Mouse (Mus musculus) gastrocnemius, adult 8-10 months (tissue): ENCODE data around the gene Klc1. TPM values are rescaled to one million over a fixed set of nuclear protein-coding genes. Genes with fewer than 3 reads are reported as not detected.

Source experiments
- DNase-seq, 2 experiments: peaks; one replicate each; pipeline ENCODE4 v3.0.0; 2022; ENCODE audit warnings: low spot score in 2 of 2
- total RNA-seq, 4 experiments: library from RNA; stranded (reverse); gene quantifications; 2 replicates each; pipeline ENCODE4 v1.2.4; 2022

Klc1 gene
- total RNA-seq, 4 experiments from 2014 or later = 47.9 to 62.7 (median 50.9) TPM

DNA sequence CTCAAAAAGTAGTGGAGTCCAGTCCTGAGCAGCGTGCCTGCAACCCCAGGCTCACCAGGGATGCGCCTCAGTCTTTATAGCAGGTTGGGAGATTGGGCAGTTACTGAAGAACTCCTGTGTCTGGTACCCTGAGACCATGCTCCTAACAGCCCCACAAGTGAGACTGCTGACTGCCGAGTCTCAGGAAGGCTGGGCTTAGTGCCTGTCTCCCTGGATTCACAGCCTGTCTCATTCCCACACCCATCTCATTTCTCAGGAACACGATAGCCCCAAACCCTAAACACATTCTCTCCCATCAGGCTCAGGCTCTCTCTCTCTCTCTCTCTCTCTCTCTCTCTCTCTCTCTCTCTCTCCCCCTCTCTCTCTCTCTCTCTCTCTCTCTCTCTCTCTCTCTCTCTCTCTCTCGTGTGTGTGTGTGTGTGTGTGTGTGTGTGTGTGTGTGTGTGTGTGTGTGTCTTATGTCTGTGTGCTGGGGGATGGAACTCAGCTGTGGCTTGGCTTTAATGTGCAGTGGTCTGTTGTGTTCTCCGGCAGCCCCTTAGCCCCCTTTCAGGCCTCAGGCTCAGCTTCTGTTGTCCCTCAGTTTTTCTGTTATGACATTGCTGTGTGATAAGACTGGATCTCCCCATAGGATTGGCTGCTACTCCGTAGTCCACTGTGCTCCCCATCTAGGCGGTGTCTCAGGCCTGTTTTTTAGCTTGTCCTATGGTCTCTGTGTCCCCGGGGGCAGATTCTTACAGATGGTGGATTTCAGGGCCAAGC lies 11.3 kb downstream of the Klc1 start:
- no peak for DNase-seq

DNA sequence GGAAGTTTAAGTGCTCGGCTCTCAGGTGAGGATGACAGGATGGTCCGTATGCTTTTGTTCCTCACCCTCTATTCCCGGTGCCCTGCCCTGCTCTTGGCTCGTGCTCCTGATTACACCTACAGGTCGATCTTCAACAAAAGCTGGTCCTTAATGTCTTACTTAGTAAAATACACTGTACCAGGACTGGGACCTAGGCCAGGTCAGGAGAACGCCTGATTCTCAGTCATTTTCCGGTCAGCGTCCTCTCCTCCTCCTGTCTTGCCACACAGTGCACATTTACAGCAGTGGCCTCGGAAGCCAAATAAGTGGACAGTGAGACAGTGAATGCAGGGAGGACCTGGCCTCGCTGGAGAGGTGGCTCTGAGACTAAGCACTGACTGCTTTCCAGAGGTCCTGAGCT lies 12.0 kb downstream of the Klc1 start:
- DNase-seq = no peak

DNA sequence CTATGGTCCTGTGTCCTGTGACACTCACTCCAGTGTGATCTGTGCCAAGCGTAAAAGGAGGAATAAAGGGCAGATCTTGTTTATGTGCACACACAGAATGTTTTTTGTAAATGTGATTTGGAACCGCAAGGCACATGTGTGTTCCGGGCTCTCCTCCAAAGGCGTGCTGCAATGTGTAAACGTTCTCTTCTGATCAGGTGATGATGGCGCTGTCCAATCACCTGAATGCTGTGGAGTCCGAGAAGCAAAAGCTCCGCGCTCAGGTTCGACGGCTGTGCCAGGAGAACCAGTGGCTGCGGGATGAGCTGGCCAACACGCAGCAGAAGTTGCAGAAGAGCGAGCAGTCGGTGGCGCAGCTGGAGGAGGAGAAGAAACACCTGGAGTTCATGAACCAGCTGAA lies 15.5 kb downstream of the Klc1 start:
- DNase-seq = no peak

DNA sequence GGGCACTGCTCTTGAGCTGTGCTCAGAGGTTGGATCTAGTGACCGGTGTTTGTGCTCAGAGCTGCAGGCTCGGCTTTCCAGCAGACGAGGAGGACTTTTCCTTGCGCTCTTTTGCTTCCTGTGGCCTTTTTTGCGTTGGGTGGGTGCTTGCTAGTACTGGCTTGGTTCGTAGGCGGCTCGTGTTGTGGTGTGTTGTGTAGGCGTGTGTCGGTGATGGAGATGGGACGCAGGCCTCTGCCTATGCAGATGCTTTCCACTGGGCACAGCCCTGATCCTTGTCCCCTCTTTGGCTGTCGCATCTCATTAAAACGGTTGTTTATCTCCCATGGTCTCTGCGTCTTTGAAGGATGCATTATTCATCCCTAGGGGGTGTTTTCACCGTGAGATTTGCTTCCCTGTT lies 16.2 kb downstream of the Klc1 start:
- DNase-seq = no peak

DNA sequence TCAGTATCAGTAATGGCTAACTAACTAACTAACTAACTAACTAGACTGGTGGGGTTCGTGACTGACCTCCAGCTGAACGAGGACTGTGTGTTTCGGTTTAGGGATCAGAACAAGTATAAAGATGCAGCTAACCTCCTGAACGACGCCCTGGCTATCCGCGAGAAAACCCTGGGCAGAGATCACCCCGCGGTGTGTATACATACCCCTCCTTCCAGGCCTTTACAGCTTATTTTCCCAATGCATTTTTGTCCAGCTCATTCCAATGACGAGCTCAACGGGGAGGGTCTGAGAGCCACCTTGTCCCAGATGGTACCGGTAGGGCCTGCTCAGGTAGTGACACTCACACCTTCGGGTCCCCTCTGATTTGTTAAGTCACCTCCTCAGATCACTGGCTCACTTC lies 19.3 kb downstream of the Klc1 start:
- DNase-seq = no peak

DNA sequence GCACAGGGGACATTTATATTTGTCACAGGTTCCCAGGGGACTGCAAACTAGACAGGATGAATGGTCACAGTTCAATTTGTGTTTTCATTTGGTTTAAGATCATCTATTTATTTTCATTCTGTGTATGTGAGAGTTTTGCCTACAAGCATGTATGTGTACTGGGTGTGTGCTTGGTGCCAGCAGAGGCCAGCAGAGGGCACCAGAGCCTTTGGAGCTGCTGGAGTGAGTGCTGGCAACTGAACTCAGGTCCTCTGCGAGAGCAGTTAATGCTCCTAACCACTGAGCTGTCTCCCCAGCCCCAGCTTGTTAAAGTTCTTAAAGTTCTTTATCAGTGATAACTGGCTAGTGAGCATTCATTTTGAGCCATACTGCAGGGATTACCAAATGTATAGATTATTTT lies 20.9 kb downstream of the Klc1 start:
- DNase-seq = no peak

DNA sequence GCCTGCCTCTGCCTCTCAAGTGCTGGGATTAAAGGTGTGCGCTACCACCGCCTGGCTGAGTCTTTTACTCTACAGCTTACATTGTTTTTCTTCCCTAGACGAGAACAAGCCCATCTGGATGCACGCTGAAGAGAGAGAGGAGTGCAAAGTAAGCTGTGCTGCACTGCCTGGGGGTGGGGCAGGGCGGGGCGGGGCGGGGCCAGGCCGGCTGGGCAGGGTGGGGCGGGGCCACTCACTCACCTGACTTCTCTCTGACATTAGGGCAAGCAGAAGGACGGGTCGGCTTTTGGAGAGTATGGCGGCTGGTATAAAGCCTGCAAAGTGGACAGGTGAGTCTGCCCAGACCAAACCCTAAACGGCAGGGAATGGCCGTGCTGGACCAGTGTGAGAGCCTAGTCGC lies 26.5 kb downstream of the Klc1 start:
- no peak for DNase-seq

DNA sequence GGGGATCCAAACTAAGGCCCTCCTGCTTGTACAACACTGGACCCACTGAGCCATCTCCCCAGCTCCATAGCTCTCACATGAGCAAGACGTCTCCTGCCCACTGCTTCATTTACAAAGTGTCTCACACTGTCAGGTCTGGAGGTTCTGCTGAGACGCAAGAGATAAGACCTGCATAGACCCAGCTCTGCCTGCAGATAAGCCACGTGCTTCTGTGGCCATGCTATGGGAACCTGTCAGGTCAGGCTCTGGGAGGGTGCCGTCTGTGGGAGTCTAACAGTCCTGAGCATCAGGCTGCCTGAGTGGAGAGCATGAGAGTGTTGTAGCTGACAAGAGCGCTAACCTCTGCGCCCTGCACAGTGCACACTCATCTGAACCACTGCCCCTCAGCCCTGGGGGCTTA lies 28.4 kb downstream of the Klc1 start:
- DNase-seq = no peak

DNA sequence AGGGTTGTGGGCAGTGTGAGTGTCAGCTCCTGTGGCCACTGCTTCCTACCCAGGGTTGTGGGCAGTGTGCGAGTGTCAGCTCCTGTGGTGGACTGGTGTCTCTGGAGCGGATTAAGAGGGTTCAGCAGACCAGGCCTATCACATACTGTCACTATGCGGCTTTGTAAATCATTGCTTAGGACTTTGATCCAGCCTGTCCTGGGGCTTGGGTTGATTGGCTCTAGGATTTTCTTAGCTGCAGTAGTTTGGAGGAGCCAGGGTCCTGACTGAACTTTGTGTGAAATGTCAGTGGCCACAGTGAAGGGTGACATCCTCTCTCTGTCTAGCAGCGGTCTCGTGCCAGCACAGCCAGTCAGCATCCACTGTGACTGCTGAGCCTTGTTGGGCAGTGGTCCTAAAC lies 31.4 kb downstream of the Klc1 start:
- DNase-seq = no peak

DNA sequence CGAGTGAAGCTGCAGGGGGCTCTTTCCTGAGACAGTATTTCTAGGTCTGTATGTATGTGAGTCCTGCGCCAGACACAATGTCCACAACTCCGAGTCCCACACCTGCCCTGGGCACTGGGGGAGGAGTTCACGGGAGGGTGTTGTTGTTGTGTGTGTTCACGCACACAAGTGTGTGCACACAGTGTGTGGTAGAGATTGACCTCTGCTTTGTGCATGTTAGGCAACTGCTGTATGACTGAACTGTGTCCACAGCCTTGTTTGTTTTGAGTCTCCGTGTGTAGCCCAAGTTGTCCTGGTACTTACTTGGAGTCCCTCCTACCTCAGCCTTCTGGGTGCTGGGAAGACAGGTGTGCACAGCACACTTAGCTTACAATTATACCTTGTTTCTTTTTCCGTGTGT lies 32.0 kb downstream of the Klc1 start:
- no peak for DNase-seq

DNA sequence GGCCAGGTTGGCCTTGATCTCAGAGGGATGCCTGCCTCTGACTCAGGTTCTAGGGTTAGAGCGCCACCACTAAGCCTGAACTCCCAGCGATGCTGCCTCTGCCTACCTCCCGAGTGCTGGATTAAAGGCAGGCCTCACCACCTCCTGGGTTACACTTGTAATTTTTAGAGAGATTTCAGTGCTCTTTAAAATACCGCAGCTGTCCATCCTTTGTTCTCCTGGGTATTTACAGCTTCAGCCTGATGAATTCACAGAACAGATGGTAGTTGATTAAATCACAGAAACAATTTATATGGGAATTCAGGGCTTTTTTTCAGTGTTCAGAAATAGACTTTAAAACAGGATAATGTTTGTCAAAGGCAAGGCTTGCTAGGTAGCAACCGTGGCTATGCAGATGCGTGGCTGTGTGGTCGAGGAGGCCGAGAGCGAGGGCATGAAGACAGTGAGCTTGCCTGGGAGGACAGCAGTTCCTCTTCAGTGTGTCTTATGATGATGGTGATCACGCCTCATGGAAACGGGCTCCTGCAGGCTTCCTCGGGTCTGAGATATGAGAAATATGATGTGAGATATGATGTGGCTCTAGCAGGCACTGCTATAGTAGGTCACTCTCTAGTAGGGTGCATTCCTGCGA lies 32.9 kb downstream of the Klc1 start:
- no peak for DNase-seq

DNA sequence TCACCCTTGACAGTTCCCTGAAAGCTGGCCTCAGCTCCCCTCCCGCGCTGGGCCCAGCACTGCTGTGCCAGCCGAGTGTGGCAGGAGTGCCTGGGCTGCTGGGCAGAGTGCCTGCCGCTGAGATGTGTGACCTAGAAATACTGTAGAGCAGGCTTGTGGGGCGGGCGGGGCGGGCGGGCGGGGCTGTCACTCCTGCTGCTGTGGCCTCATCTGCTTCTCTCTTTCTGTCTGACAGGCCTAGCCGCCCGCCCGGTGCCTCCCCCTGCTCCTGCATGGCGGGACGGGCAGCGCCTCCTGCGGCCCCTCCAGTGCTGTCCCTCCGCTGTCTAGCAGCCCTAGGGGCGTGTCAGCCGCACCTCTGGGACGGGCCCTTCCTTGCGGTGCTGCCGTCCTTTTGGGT lies 35.5 kb downstream of the Klc1 start:
- DNase-seq = peak; percentile 69 to 81

DNA sequence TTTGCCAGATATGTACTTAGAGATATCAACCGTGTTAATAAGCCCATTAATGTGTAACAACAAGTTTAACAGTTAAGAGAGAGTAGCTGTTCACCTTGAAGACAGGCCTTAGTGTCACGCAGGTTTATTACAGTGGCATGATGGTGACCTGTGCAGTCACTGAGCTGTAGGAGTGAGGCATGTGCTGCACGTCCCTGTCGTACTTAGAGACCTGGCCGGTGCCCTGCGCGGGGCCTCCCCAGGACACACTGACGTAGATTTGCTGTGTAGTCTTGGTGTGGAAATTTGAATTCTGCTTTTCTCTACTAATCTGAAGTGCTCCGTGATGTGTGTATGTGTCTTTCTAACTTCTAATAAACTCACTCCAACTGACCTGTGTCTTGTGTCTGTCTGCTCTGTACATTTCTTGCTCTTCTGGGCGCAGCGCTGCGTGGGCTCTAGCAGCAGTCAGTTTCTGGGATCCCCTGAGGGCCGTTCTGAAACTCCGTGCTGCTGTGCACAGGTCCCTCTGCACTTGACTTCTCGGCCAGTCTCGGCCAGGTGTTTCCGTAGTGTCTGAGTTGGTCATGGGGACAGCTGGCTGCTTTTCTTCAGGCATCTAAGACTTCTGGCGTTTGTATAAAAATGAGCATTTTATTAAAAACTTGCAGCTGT lies 36.0 kb downstream of the Klc1 start:
- no peak for DNase-seq

DNA sequence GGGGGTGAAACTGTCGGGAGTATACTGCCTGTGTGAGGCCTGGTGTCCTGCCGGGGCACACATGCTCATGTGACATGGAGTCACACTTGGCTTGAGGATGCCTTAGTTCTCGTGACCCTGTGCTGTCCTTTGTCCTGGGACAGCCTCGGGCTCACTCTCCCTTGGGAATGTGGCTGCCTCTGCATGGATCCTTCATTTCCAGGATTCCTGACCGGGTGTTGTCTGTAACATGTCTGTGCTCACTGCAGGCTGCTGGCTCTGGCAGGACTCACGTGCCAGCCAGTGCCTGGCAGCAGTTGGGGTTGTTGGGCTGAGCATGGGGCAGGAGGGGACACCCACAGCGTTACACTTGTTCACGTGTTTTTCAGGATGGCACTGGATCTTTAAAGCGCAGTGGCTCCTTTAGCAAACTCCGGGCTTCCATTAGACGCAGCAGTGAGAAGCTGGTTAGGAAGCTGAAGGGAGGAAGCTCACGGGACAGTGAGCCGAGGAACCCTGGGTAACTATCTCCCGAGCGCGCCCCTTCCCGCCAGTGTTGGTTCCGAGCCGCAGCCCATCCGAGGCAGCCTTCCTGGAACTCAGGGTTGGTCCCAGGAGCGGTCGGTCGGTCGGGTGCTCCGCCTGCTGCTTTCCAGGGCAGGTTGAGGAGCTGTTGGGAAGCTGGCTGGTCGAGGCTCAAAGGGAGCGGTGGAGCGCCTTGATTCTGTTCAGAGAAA lies 36.7 kb downstream of the Klc1 start:
- DNase-seq = no peak

DNA sequence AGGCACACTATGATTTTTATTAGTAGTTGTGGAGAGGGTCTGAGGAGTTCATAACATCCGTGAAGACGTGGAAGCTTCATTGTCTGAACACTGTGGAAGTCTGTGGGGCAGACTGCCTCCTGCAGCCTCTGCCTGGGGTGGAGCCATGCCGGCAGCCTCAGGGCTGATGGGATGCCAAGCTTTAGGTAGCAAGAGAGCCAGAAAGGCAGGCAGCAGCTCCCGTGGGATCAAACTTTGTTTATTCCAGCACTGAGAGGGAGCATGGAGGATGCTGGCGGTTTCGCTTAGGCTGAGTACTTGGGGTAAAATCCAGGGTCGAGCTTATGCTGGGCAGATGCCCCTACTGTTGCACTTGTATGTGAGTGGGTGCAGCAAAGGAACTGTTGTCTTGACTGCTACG lies 38.6 kb downstream of the Klc1 start:
- no peak for DNase-seq

DNA sequence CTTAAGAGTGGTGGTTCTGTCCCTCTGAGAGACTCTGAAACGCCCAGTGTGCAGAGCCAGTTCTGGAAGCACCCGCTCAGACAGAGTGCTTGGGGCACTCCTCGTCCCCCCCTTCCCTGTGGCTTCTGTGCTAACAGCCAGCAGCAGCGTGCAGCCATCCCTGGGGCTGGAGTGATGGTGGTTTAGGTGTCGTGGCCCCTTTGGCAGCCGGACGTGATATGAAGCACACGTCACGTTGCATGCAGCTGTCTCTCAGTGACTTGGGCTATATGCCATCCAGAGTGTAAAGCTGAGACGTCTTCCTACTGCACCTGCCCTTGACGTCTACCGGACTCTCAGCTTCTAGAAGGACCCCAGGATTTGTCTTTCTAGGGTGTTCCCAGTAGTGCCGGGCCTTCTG lies 39.8 kb downstream of the Klc1 start:
- no peak for DNase-seq

DNA sequence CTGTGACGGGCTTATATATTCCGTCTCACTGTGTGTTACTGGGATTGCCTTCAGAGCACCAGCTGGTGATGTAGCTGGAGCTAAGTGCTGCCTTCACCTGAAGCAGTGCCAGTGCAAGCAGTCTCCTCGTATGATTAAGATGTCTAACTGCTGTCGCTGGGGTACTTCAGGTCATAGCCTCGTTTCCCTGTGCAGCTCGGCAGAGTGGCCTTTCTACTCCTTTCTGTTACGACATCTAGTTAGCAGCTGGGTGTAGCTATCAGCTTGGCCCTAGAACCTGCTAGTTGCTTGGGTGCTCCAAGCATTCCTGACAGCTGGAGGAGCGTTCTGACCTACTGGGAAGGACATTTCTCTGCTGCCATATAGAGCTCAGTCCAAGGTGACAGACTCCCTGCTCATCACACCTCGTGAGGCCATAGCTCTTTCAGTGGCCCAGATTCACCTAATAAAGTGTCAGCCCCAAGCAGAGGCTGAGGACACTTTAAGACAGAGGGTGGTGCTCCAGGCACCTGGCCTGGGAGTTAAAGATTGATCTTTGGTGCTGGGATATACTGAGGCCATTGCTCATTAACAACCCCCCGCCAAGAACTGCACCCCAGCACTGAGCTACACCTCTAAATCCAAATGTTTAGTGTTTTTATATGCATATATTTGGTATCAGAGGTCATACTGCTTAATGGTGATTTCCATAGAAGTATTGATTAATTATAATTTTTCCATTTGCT lies 42.0 kb downstream of the Klc1 start:
- no peak for DNase-seq

DNA sequence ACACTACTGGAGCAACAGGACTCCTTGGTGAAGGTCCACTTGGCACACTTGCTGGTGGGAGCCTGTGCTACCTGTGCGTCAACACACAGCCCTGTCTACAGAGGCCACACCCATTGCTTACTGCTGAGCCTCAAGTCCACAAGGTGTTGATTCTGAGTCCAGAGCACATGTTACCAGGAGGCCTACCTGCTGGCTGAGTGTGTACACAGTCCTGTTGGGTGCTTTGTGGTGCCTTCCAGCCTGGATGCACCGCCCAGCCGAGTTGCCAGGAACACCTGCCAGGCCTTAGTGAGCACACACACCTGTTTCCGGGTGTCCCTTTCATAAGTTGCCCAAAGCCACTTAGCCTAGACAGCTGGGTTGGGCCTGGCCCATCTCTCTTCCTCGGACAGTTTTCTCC lies 44.9 kb downstream of the Klc1 start:
- DNase-seq = no peak

DNA sequence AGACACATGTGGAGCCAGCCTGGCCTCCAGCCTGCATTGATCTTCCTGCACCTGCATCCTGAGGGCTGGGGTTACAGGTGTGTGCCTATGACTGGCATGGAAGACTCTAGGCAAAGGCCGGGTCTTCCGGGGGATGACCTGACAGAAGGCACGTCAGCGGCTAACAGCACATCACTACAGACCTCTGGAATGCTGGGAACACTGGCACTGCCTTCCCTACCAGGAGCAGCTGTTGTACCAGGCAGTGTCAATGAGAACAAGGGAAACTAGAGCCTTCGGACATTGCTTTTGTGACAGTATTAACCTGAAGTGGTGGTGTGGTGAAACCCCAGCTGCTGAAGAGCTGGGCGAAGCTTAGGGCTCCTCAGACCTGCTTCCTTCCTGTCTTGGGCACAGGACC lies 50.1 kb downstream of the Klc1 start:
- no peak for DNase-seq

DNA sequence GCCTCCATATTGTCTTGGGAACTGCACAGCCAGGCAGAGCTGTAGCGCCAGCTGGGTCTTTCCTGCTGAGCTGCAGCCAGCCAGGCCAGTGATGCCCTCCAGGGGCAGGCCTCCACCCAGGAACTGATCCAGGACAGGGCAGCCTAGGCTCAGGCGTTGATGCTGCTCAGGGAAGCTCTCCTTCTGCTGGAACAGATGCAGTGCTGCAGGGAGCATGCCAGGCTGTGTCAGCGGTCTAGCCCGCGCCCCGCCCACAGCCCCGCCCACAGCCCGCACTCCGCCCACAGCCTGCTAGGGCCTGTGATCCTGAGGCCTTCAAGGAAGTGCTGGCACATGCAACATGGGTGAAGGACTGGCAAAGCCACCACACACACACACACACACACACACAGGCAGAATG lies 51.1 kb downstream of the Klc1 start:
- peak; percentile 65 to 81 for DNase-seq

DNA sequence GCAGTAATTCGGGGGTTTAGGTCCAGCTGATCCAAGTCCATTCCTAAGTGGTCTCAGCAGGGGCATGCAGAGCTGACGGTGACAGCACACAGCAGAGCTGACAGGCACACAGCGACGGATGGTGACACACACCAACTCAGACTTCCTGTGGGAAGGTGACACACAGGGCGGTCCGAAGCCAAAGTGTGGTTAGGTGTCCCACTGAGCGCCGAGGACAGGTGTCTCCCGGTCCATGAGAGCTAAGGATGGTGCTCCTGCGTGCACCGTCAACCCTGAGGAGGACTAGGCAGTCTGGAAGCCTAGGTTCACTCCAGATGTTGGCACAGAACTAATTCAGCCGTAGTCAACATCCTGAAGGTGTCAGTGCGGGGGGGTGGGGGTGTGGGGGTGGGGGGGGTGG lies 53.4 kb downstream of the Klc1 start:
- DNase-seq = no peak

DNA sequence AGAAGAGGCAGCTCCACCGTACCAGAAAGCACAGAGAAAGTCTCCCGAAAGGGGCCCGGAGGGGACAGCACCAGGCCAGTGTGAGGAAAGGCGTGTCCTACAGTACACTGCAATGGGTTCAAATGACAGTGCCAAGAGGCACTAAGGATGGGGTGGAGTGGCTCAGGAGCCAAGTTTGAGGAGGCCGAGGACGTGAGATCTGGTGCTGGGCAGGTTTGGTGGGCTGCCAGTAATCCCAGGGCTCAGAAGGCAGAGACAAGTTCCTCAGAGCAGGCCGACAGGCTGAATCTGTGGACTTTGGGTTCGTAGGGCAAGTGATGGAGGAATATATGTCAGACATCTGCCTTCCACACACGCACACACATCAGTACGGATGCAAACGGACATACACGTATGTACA lies 54.0 kb downstream of the Klc1 start:
- no peak for DNase-seq
